Mouse (Mus musculus): Measurements from ENCODE around the gene Zzz3.

GRCm38 (mm10) chr3:152464462-152464861 is 69.2 kb downstream of the Zzz3 start:
- no peak for TF ChIP-seq POLR2A (IDR thresholded peaks at IDR 0.05; ENCODE audit: borderline replicate concordance, control insufficient read depth, low read depth, low read length)
- TF ChIP-seq CTCF (IDR thresholded peaks at IDR 0.05; ENCODE audit: control insufficient read depth, insufficient read depth, low read length): no peak

All from bone marrow, adult 2 months (tissue).